18 mouse cellular contexts compared by ENCODE assay signal in the genomic region with DNA sequence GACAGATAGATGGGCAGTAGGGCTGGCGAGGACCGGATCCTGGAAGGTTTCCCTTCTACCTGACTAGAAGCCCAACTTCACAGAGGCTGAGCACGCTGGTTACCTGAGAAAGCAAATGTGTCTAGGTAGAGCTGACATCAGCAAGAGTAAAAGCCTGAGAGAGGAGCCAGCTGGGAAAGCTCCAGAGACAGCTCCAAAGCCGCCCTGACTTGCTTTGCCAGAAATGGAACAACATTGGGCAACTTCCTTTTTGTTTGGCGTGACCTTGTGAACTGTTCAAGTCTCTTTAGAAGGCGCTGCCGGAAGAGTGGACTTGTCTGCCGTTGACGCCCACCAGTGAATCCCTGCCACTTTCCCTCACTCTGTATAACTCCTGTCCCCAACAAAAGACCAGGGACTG. TPM values are rescaled to one million over a fixed set of nuclear protein-coding genes. Genes with fewer than 3 reads are reported as not detected.
A peak's percentile ranks its signal among the peaks of the same experiment; 100 is the strongest.
DNase-seq lines count a peak whose midpoint lies in the region; ATAC-seq and TF ChIP-seq lines count a peak whose summit lies in the region.
"Had no signal": no experiment of that assay in that cellular context is flagged by ENCODE, and none has a peak within 500 bp of the region (broad histone marks: within the 10 kb centered on the region; RNA-seq: fewer than 3 reads in every experiment).

No protein-coding gene starts in this region.

- 72% methylated on average over 9 of the region's 9 CpGs for WGBS in embryonic facial prominence, embryonic 14.5 days
- WGBS in embryonic facial prominence, embryonic 10.5 days = 84% methylated on average over 9 of the region's 9 CpGs
- 49% methylated on average over 9 of the region's 9 CpGs for WGBS in lung, postnatal 0 days

- 0 out of 2 replicates have a peak, but pooled peaks cover 3% of the 10 kb centered on the region for H3K4me1 ChIP-seq in embryonic facial prominence, embryonic 14.5 days (ENCODE audit: control insufficient read depth, insufficient read depth, low read length)
- H3K4me1 ChIP-seq in embryonic facial prominence, embryonic 10.5 days = peaks cover 8% of the 10 kb centered on the region; the same call in 1 of the 2 replicates
- H3K4me1 ChIP-seq in testis, adult 2 months (ENCODE audit: control insufficient read depth, insufficient read depth, low read length) = peaks cover 10% of the 10 kb centered on the region
- H3K4me1 ChIP-seq in lung, postnatal 0 days (ENCODE audit: insufficient read depth, low read depth, low read length) = no peaks in the 10 kb centered on the region
- H3K4me1 ChIP-seq: forebrain, embryonic 10.5 days; liver, embryonic 15.5 days had no signal

- peak; percentile 67 for TF ChIP-seq EP300 in lung, postnatal 0 days (IDR thresholded peaks at IDR 0.05)

- ATAC-seq in embryonic facial prominence, embryonic 14.5 days (ENCODE audit: low read depth) = no peak
- ATAC-seq in lung, postnatal 0 days = peak; percentile 84
- ATAC-seq: inflammation-experienced regulatory T-cells, adult 6 months; midbrain, embryonic 16.5 days had no signal

- no peaks in the 10 kb centered on the region for H3K27me3 ChIP-seq in embryonic facial prominence, embryonic 14.5 days (replicated peaks; ENCODE audit: control insufficient read depth, insufficient read depth, low read length)
- H3K27me3 ChIP-seq in embryonic facial prominence, embryonic 10.5 days (replicated peaks; ENCODE audit: low read depth, poor library complexity, severe bottlenecking) = no peaks in the 10 kb centered on the region
- H3K27me3 ChIP-seq in testis, adult 2 months (ENCODE audit: control insufficient read depth, insufficient read depth, low read length) = no peaks in the 10 kb centered on the region
- no peaks in the 10 kb centered on the region for H3K27me3 ChIP-seq in lung, postnatal 0 days (replicated peaks; ENCODE audit: insufficient read depth, low read length)
- H3K27me3 ChIP-seq: liver, embryonic 15.5 days; neural tube, embryonic 13.5 days had no signal

- no peaks in the 10 kb centered on the region for H3K9me3 ChIP-seq in embryonic facial prominence, embryonic 14.5 days (ENCODE audit: control insufficient read depth, low read length)
- H3K9me3 ChIP-seq in embryonic facial prominence, embryonic 10.5 days = no peaks in the 10 kb centered on the region
- H3K9me3 ChIP-seq in lung, postnatal 0 days (ENCODE audit: low read length) = no peaks in the 10 kb centered on the region
- H3K9me3 ChIP-seq: forebrain, embryonic 10.5 days; liver, embryonic 15.5 days; neural tube, embryonic 13.5 days had no signal

- H3K4me3 ChIP-seq in embryonic facial prominence, embryonic 14.5 days (ENCODE audit: low read depth, low read length) = no peak overlapping the region
- H3K4me3 ChIP-seq in embryonic facial prominence, embryonic 10.5 days = no peak overlapping the region
- H3K4me3 ChIP-seq in testis, adult 2 months (ENCODE audit: control insufficient read depth, low read depth, low read length) = peak overlapping the region; percentile 25
- no peak overlapping the region for H3K4me3 ChIP-seq in lung, postnatal 0 days (ENCODE audit: low read depth, low read length)
- H3K4me3 ChIP-seq: forebrain, embryonic 10.5 days; liver, embryonic 15.5 days; neural tube, embryonic 13.5 days had no signal

- no peak overlapping the region for H3K27ac ChIP-seq in embryonic facial prominence, embryonic 14.5 days (replicated peaks; ENCODE audit: low read depth, low read length)
- no peak overlapping the region for H3K27ac ChIP-seq in embryonic facial prominence, embryonic 10.5 days (replicated peaks)
- H3K27ac ChIP-seq in testis, adult 2 months (ENCODE audit: control insufficient read depth, insufficient read depth, low read depth, low read length) = no peak overlapping the region
- no peak overlapping the region for H3K27ac ChIP-seq in lung, postnatal 0 days (ENCODE audit: low read length)
- H3K27ac ChIP-seq: forebrain, embryonic 10.5 days; liver, embryonic 15.5 days; neural tube, embryonic 13.5 days had no signal

- no peak overlapping the region for H3K4me2 ChIP-seq in embryonic facial prominence, embryonic 14.5 days (ENCODE audit: low read depth, low read length)
- no peak overlapping the region for H3K4me2 ChIP-seq in lung, postnatal 0 days (replicated peaks; ENCODE audit: low read depth, low read length)
- H3K4me2 ChIP-seq: heart, embryonic 11.5 days; liver, embryonic 15.5 days; neural tube, embryonic 13.5 days had no signal

- DNase-seq in embryonic facial prominence, embryonic 14.5 days (ENCODE audit: low spot score) = peak; percentile 29
- no peak for DNase-seq in embryonic facial prominence, embryonic 10.5 days (ENCODE audit: low spot score)
- no peak for DNase-seq in testis, postnatal 14 days (ENCODE audit: low spot score)
- peak; percentile 89 for DNase-seq in lung, postnatal 0 days (ENCODE audit: low spot score)
- DNase-seq in yolk sac, embryonic 10.5 days (ENCODE audit: low spot score) = peak; percentile 79
- DNase-seq in cerebellum, postnatal 14 days = no peak
- no peak for DNase-seq in spleen, postnatal 4 days (ENCODE audit: low spot score in 2 of 2)
- DNase-seq: cerebellum, adult 18-20 months; embryo, embryonic 11 days; layer of hippocampus, adult 9-11 months; left cerebral cortex, postnatal 4 days had no signal

- no peak for TF ChIP-seq POLR2A in testis, adult 2 months (IDR thresholded peaks at IDR 0.05; ENCODE audit: control insufficient read depth, low read depth, low read length)

- H3K36me3 ChIP-seq in embryonic facial prominence, embryonic 14.5 days (ENCODE audit: control insufficient read depth, insufficient read depth, low read length) = no peaks in the 10 kb centered on the region
- H3K36me3 ChIP-seq in embryonic facial prominence, embryonic 10.5 days (replicated peaks) = no peaks in the 10 kb centered on the region
- no peaks in the 10 kb centered on the region for H3K36me3 ChIP-seq in testis, adult 2 months (ENCODE audit: control insufficient read depth, insufficient read depth, low read length)
- no peaks in the 10 kb centered on the region for H3K36me3 ChIP-seq in lung, postnatal 0 days (ENCODE audit: insufficient read depth, low read length)
- H3K36me3 ChIP-seq: forebrain, embryonic 10.5 days; liver, embryonic 15.5 days; neural tube, embryonic 13.5 days had no signal

- no peak overlapping the region for H3K9ac ChIP-seq in embryonic facial prominence, embryonic 14.5 days (ENCODE audit: low read depth, low read length)
- no peak overlapping the region for H3K9ac ChIP-seq in lung, postnatal 0 days (replicated peaks; ENCODE audit: low read depth)
- H3K9ac ChIP-seq: liver, embryonic 15.5 days; neural tube, embryonic 13.5 days had no signal

- TF ChIP-seq CTCF in testis, adult 2 months (IDR thresholded peaks at IDR 0.05; ENCODE audit: control insufficient read depth, insufficient read depth, insufficient replicate concordance, low read depth, low read length) = no peak
- no peak for TF ChIP-seq CTCF in lung, postnatal 0 days (IDR thresholded peaks at IDR 0.05)

RNA-seq across cellular contexts. Expression of gene Lpar3, which starts 39.4 kb away (rescaled TPM):
- 2.5 and 5.0 TPM in 2 replicates for polyA plus RNA-seq in embryonic facial prominence, embryonic 14.5 days (2014; fragmentation: Nextera tagmentation; extraction: Ambion mirVana)
- 0.55 and 0.72 TPM in 2 replicates for polyA plus RNA-seq in embryonic facial prominence, embryonic 10.5 days (2016; fragmentation: Nextera tagmentation; extraction: Ambion mirVana)
- 18.9 and 27.0 TPM in 2 replicates for polyA plus RNA-seq in testis, adult 2 months (2012; rRNA removed)
- polyA plus RNA-seq in lung, postnatal 0 days (2015; fragmentation: Nextera tagmentation; extraction: Ambion mirVana) = 9.5 and 9.8 TPM in 2 replicates

Comparison
In these comparisons a context has a peak if more than half of its experiments do, and no peak if none do; other contexts are left out.
1. DNase-seq: peak in embryonic facial prominence, embryonic 14.5 days (single experiment), lung, postnatal 0 days (single experiment) and yolk sac, embryonic 10.5 days (single experiment); none in embryonic facial prominence, embryonic 10.5 days (single experiment), testis, postnatal 14 days (single experiment), cerebellum, postnatal 14 days (0 of 2) and spleen, postnatal 4 days (0 of 2).